Mouse (Mus musculus) hindbrain, embryonic 13.5 days (tissue): ENCODE measurements around the gene Mapk6. TPM values are rescaled to one million over a fixed set of nuclear protein-coding genes. Genes with fewer than 3 reads are reported as not detected.
"Not testable (repeated sequence)": the region's sequence is repeated elsewhere in the genome, so short reads cannot be mapped to it uniquely, and the experiment has no call there.

Experiments
- ATAC-seq: fragments of 200-750 bp; cut with Nextera tagmentation; 2 replicates; pipeline ENCODE4 v1.8.0; 2017; ENCODE audit warnings: moderate TSS enrichment; ENCODE audit not compliant: low FRiP score
- H3K27ac ChIP-seq: fragments of 300-500 bp; sonication (generic); 2 replicates; pipeline ENCODE4 v1.5.1; 2015; ENCODE audit warnings: inconsistent platforms, mild to moderate bottlenecking, moderate library complexity
- H3K27me3 ChIP-seq: fragments of 300-500 bp; sonication (generic); 2 replicates; pipeline ENCODE4 v1.6.1; 2015; ENCODE audit warnings: mild to moderate bottlenecking, inconsistent platforms
- H3K36me3 ChIP-seq: fragments of 300-500 bp; sonication (generic); 2 replicates; pipeline ENCODE4 v1.6.1; 2015; ENCODE audit warnings: mild to moderate bottlenecking, inconsistent platforms
- H3K4me1 ChIP-seq: fragments of 300-500 bp; sonication (generic); replicated peaks from 2 replicates; pipeline ENCODE4 v1.6.1; 2015; ENCODE audit warnings: inconsistent platforms
- H3K4me2 ChIP-seq: fragments of 300-500 bp; sonication (generic); 2 replicates; pipeline ENCODE4 v1.6.1; 2015; ENCODE audit warnings: inconsistent platforms, mild to moderate bottlenecking, moderate library complexity
- H3K4me3 ChIP-seq: fragments of 300-500 bp; sonication (generic); 2 replicates; pipeline ENCODE4 v1.5.1; 2015; ENCODE audit warnings: mild to moderate bottlenecking, inconsistent platforms
- H3K9ac ChIP-seq: fragments of 300-500 bp; sonication (generic); 2 replicates; pipeline ENCODE4 v1.6.1; 2015; ENCODE audit warnings: mild to moderate bottlenecking, inconsistent platforms
- H3K9me3 ChIP-seq: fragments of 300-500 bp; sonication (generic); 2 replicates; pipeline ENCODE4 v1.6.1; 2016; ENCODE audit warnings: inconsistent platforms
- WGBS: fragments of 180-500 bp; shearing (Covaris S2); methylation state at CpG from one replicate; pipeline ENCODE4 v1.1.7; 2015; 5-methylcytosine and 5-hydroxymethylcytosine counted together
- polyA plus RNA-seq: library from polyadenylated mRNA; unstranded; fragments of >200 nt; fragmentation: Nextera tagmentation; extraction: Ambion mirVana; gene quantifications from 2 replicates; pipeline ENCODE4 v1.2.1, GENCODE M21; 2015

The Mapk6 gene
- polyA plus RNA-seq, 1 experiment from 2014 or later = 178 TPM

- not testable (repeated sequence) for H3K9me3 ChIP-seq, H3K4me1 ChIP-seq, H3K4me2 ChIP-seq, ATAC-seq, H3K36me3 ChIP-seq, H3K9ac ChIP-seq, H3K27ac ChIP-seq, H3K4me3 ChIP-seq, H3K27me3 ChIP-seq
- WGBS = 69% methylated on average over 7 of the region's 7 CpGs
Measured at GRCm38 (mm10) chr9:75363702-75364101, 46.1 kb downstream of the Mapk6 start.

GRCm38 (mm10) chr9:75363001-75363400, 46.8 kb downstream of the Mapk6 start:
- no peaks in the 10 kb centered on the region; the same call in 1 of the 2 replicates for H3K4me1 ChIP-seq
- 84% methylated on average over 5 of the region's 5 CpGs for WGBS
- H3K36me3 ChIP-seq = no peaks in the 10 kb centered on the region
- no peak for ATAC-seq
- no peak overlapping the region for H3K4me3 ChIP-seq
- H3K4me2 ChIP-seq = no peak overlapping the region
- no peak overlapping the region for H3K27ac ChIP-seq
- H3K27me3 ChIP-seq = no peaks in the 10 kb centered on the region
- H3K9ac ChIP-seq = no peak overlapping the region
- H3K9me3 ChIP-seq = no peaks in the 10 kb centered on the region

- no peak for ATAC-seq
- 91% methylated on average over 4 of the region's 4 CpGs for WGBS
Measured at GRCm38 (mm10) chr9:75362201-75362600, 47.6 kb downstream of the Mapk6 start.

GRCm38 (mm10) chr9:75361699-75362098, 48.1 kb downstream of the Mapk6 start:
- Histone ChIP-seq H3K9me3 (no peaks in the 10 kb centered on the region), H3K27me3 (no peaks in the 10 kb centered on the region), H3K4me2 (no peak overlapping the region), H3K27ac (no peak overlapping the region), H3K4me1 (no peaks in the 10 kb centered on the region; the same call in 1 of the 2 replicates), H3K36me3 (no peaks in the 10 kb centered on the region), H3K4me3 (no peak overlapping the region), H3K9ac (no peak overlapping the region)
- ATAC-seq = no peak
- whole genome bisulfite sequencing = 44% methylated on average over 5 of the region's 5 CpGs

More at GRCm38 (mm10) chr9:75362201-75362600, 47.6 kb downstream of the Mapk6 start:
- no peak overlapping the region for H3K4me2 ChIP-seq
- no peaks in the 10 kb centered on the region for H3K36me3 ChIP-seq
- H3K9ac ChIP-seq = no peak overlapping the region
- H3K4me3 ChIP-seq = no peak overlapping the region
- no peak overlapping the region for H3K27ac ChIP-seq
- no peaks in the 10 kb centered on the region for H3K27me3 ChIP-seq
- no peaks in the 10 kb centered on the region; the same call in 1 of the 2 replicates for H3K4me1 ChIP-seq
- H3K9me3 ChIP-seq = no peaks in the 10 kb centered on the region

GRCm38 (mm10) chr9:75357087-75357654, 52.6 kb downstream of the Mapk6 start:
- no peak overlapping the region for H3K27ac ChIP-seq
- no peak overlapping the region for H3K9ac ChIP-seq
- no peaks in the 10 kb centered on the region for H3K9me3 ChIP-seq
- no peaks in the 10 kb centered on the region for H3K36me3 ChIP-seq
- H3K27me3 ChIP-seq = no peaks in the 10 kb centered on the region
- H3K4me2 ChIP-seq = no peak overlapping the region
- WGBS = 78% methylated on average over 9 of the region's 9 CpGs
- H3K4me3 ChIP-seq = no peak overlapping the region
- ATAC-seq = no peak
- H3K4me1 ChIP-seq = no peaks in the 10 kb centered on the region; the same call in 1 of the 2 replicates

GRCm38 (mm10) chr9:75355783-75356182, 54.0 kb downstream of the Mapk6 start:
- WGBS = 87% methylated on average over 4 of the region's 4 CpGs
- Histone ChIP-seq H3K27ac (no peak overlapping the region), H3K4me1 (no peaks in the 10 kb centered on the region), H3K9me3 (no peaks in the 10 kb centered on the region), H3K9ac (no peak overlapping the region), H3K4me2 (no peak overlapping the region), H3K4me3 (no peak overlapping the region), H3K27me3 (no peaks in the 10 kb centered on the region), H3K36me3 (no peaks in the 10 kb centered on the region)
- ATAC-seq = no peak

- no peak overlapping the region for H3K27ac ChIP-seq
- no peak overlapping the region for H3K9ac ChIP-seq
- H3K27me3 ChIP-seq = no peaks in the 10 kb centered on the region
- H3K4me1 ChIP-seq = no peaks in the 10 kb centered on the region
- ATAC-seq = no peak
- H3K36me3 ChIP-seq = peaks cover 2% of the 10 kb centered on the region; the same call in 1 of the 2 replicates
- H3K4me2 ChIP-seq = no peak overlapping the region
- WGBS = 78% methylated on average over 8 of the region's 8 CpGs
- no peak overlapping the region for H3K4me3 ChIP-seq
- no peaks in the 10 kb centered on the region for H3K9me3 ChIP-seq
Measured at GRCm38 (mm10) chr9:75353094-75353493, 56.7 kb downstream of the Mapk6 start.

GRCm38 (mm10) chr9:75348641-75349040, 61.2 kb downstream of the Mapk6 start:
- H3K4me1 ChIP-seq = no peaks in the 10 kb centered on the region
- no peak overlapping the region for H3K27ac ChIP-seq
- no peak overlapping the region for H3K4me3 ChIP-seq
- 84% methylated on average over 3 of the region's 3 CpGs for WGBS
- no peak for ATAC-seq
- H3K4me2 ChIP-seq = no peak overlapping the region
- H3K27me3 ChIP-seq = no peaks in the 10 kb centered on the region
- H3K9ac ChIP-seq = no peak overlapping the region
- peaks cover 35% of the 10 kb centered on the region for H3K36me3 ChIP-seq
- no peaks in the 10 kb centered on the region for H3K9me3 ChIP-seq

- WGBS = 93% methylated on average over 17 of the region's 17 CpGs
- Histone ChIP-seq H3K36me3 (peaks cover 41% of the 10 kb centered on the region), H3K4me3 (no peak overlapping the region), H3K27me3 (no peaks in the 10 kb centered on the region), H3K27ac (no peak overlapping the region), H3K9me3 (no peaks in the 10 kb centered on the region), H3K9ac (no peak overlapping the region), H3K4me2 (no peak overlapping the region), H3K4me1 (no peaks in the 10 kb centered on the region)
- ATAC-seq = no peak
Measured at GRCm38 (mm10) chr9:75348066-75348465, 61.7 kb downstream of the Mapk6 start.

- 95% methylated on average over 5 of the region's 5 CpGs for WGBS
- Histone ChIP-seq H3K4me1 (no peaks in the 10 kb centered on the region), H3K36me3 (peaks cover 47% of the 10 kb centered on the region), H3K4me3 (no peak within 1 kb of the TSS), H3K9ac (no peak within 1 kb of the TSS), H3K4me2 (no peak within 1 kb of the TSS), H3K27me3 (no peaks in the 10 kb centered on the region), H3K9me3 (no peaks in the 10 kb centered on the region), H3K27ac (no peak within 1 kb of the TSS)
- ATAC-seq = no peak
Measured at GRCm38 (mm10) chr9:75347458-75347857, 62.3 kb downstream of the Mapk6 start, which contains the start of gene Bcl2l10. Bcl2l10 (plus strand) TSS chr9:75347758.

GRCm38 (mm10) chr9:75342433-75342832, 67.4 kb downstream of the Mapk6 start:
- WGBS = 92% methylated on average over 4 of the region's 4 CpGs

GRCm38 (mm10) chr9:75338016-75338415, 71.8 kb downstream of the Mapk6 start:
- Histone ChIP-seq H3K4me3 (no peak overlapping the region), H3K4me1 (no peaks in the 10 kb centered on the region), H3K9me3 (no peaks in the 10 kb centered on the region), H3K36me3 (peaks cover 92% of the 10 kb centered on the region), H3K27ac (no peak overlapping the region), H3K4me2 (no peak overlapping the region), H3K9ac (no peak overlapping the region), H3K27me3 (no peaks in the 10 kb centered on the region)
- 96% methylated on average over 6 of the region's 6 CpGs for WGBS
- ATAC-seq = no peak

More at GRCm38 (mm10) chr9:75342433-75342832, 67.4 kb downstream of the Mapk6 start:
- no peak overlapping the region for H3K9ac ChIP-seq
- H3K36me3 ChIP-seq = peaks cover 91% of the 10 kb centered on the region
- ATAC-seq = no peak
- H3K4me1 ChIP-seq = no peaks in the 10 kb centered on the region
- H3K27me3 ChIP-seq = no peaks in the 10 kb centered on the region
- H3K27ac ChIP-seq = no peak overlapping the region
- H3K9me3 ChIP-seq = no peaks in the 10 kb centered on the region
- no peak overlapping the region for H3K4me3 ChIP-seq
- H3K4me2 ChIP-seq = no peak overlapping the region

- ATAC-seq = no peak
- Histone ChIP-seq H3K4me3 (no peak overlapping the region), H3K4me2 (no peak overlapping the region), H3K27ac (no peak overlapping the region), H3K9me3 (no peaks in the 10 kb centered on the region), H3K36me3 (peaks cover 89% of the 10 kb centered on the region), H3K27me3 (no peaks in the 10 kb centered on the region), H3K9ac (no peak overlapping the region), H3K4me1 (no peaks in the 10 kb centered on the region)
- WGBS = 88% methylated on average over 4 of the region's 4 CpGs
Measured at GRCm38 (mm10) chr9:75334440-75334839, 75.4 kb downstream of the Mapk6 start.
